Mouse (Mus musculus) gastrocnemius, postnatal 36 days (tissue): ENCODE results near the gene Ajap1. TPM values are rescaled to one million over a fixed set of nuclear protein-coding genes. Genes with fewer than 3 reads are reported as not detected.

Experiments
- DNase-seq, 2 experiments: peaks; one replicate each; pipeline ENCODE4 v3.0.0; 2022
- intact Hi-C: fragments of 180-260 bp; cut with DNase I; formaldehyde crosslinking; loops from one replicate; pipeline ENCODE4 v1.15.1; 2025
- total RNA-seq, 2 experiments: library from RNA; stranded (reverse); gene quantifications; 2 replicates each; pipeline ENCODE4 v1.2.3; 2021

The Ajap1 gene
- total RNA-seq, 2 experiments from 2014 or later: 0.18 to 0.44 TPM

GRCm38 (mm10) chr4:153459503-153459902, 23.1 kb downstream of the Ajap1 start:
- intact Hi-C loops: no loop called here

GRCm38 (mm10) chr4:153458821-153459220, 23.8 kb downstream of the Ajap1 start:
- intact Hi-C loops: no loop called here
- no peak for DNase-seq

More at GRCm38 (mm10) chr4:153459503-153459902, 23.1 kb downstream of the Ajap1 start:
- DNase-seq: no peak

GRCm38 (mm10) chr4:153453496-153453895, 29.1 kb downstream of the Ajap1 start:
- no peak for DNase-seq
- intact Hi-C loops: no loop called here

GRCm38 (mm10) chr4:153451516-153451915, 31.1 kb downstream of the Ajap1 start:
- intact Hi-C loops: no loop called here
- no peak for DNase-seq

GRCm38 (mm10) chr4:153442522-153442921, 40.1 kb downstream of the Ajap1 start:
- DNase-seq: no peak
- intact Hi-C loops: no loop called here

- intact Hi-C loops: no loop called here
Measured at GRCm38 (mm10) chr4:153439868-153440267, 42.7 kb downstream of the Ajap1 start.

DNA sequence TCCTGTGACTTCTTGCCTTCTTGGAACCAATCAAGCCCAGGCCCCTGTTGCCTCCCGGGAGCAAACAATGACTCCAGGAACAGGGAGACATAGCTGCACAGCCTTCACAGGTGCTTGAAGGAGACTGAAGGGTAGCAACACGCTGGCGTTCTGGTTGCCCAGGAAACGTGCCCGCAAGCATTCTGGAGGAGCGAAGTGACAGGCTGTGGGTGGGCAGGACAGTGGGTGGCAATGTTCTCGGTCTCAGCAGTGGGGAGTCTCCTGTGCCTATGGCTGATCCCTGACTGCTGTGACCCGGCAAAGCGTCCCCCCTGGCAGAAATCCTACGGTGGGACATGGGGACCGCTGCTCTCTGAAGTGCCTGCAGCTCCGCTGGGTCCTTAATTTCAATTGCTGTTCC, 43.6 kb downstream of the Ajap1 start:
- DNase-seq: no peak
- intact Hi-C loops: no loop called here

More at GRCm38 (mm10) chr4:153439868-153440267, 42.7 kb downstream of the Ajap1 start:
- no peak for DNase-seq

DNA sequence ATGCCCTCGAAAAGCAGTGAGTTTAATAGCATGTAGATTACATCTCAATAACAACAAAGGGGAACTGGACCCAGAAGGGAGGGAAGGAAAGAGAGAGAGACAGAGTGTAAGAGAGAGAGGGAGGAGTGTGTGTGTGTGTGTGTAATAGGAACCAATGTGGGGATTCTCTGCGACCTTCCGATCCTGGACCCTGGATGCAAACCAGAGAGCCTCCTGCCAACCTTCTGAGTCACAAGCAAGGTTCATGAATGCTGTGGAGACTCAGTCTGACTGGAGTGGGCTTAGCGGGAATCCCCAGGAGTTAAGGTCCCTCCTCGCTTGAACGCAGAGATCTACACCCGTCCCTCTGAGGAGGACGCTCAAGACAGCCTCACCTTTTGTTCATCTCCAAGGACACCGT, 45.4 kb downstream of the Ajap1 start:
- intact Hi-C loops: no loop called here
- DNase-seq: no peak

DNA sequence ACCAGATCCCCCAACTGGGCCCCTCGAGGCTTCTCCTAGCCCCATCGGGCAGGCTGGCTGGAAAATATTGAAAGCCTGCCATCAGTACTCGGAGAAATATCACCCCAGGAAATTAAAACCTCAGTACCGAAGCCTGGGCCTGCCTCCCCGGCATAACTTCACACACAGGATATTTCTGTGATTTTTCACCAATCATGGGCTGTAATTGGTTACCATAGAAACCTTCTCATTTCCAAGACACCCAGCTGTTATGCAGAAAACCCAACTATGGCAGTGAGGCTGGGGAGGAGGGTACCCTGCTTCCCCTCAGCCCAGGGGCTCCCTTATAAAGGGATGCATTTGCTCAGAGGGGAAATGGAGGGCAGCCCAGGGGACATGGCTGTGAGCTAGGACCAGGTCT, 46.7 kb downstream of the Ajap1 start:
- intact Hi-C loops: no loop called here
- DNase-seq: no peak

GRCm38 (mm10) chr4:153429971-153430370, 52.6 kb downstream of the Ajap1 start:
- DNase-seq: no peak
- intact Hi-C loops: no loop called here

DNA sequence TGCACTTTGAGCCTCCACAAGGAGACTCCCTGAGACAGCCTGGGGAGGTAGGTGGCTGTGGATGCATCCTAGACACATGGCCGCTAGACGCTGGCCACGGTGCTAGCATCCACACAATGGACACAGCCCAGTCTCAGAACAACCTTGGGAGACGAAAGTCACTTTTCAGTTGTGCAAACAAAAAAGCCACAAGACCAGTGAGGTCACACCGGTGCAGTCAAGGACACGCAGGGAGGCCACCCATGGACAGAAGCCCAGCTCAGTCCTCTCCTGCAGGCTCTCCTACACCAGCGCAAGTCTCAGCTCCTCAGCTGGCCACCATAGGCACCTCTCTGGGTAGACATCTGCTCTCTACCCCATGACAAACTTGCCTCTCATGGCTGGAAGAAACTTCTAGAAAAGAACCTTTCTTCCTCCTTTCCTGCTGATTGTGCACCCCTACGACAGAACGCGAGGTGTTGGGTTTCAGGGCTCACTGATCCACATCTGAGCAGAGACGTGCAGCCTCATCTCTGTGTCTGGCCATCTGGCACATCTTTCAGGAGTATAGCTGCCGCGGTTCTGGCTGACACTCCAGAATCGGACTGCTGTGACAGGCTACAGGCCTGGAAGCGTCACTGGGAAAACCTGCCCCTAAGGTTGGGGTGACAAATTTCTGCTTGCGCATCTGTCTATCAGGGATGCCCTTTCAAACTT, 56.5 kb downstream of the Ajap1 start:
- no peak for DNase-seq
- intact Hi-C loops: no loop called here

- DNase-seq: no peak
Measured at GRCm38 (mm10) chr4:153424324-153424723, 58.3 kb downstream of the Ajap1 start.

GRCm38 (mm10) chr4:153417926-153418325, 64.7 kb downstream of the Ajap1 start:
- intact Hi-C loops: no loop called here
- no peak for DNase-seq

More at GRCm38 (mm10) chr4:153424324-153424723, 58.3 kb downstream of the Ajap1 start:
- intact Hi-C loops: no loop called here

GRCm38 (mm10) chr4:153417164-153417896, 65.3 kb downstream of the Ajap1 start:
- DNase-seq: no peak
- intact Hi-C loops: no loop called here

GRCm38 (mm10) chr4:153416111-153416510, 66.5 kb downstream of the Ajap1 start:
- intact Hi-C loops: no loop called here
- DNase-seq: no peak

- intact Hi-C loops: no loop called here
- DNase-seq: no peak
Measured at GRCm38 (mm10) chr4:153398421-153398820, 84.2 kb downstream of the Ajap1 start.

DNA sequence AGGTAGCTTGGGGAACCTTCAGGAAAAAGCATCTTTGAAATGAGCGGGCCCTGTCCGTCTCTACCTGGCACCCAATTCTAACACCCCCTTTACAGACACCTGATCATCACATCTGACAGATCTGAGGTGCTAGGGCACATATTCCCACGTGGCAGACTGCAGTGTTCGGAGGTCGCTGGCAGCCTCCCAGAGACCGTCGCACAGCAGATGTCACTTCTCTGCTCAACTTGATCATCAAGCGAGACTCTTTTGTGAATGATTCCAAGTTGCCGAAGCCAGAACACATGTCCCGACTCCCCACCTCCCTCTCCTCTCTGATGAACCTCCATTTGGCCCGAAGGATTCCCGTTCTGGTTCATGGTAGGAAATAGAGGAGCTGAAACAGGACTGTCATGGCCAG, 95.1 kb downstream of the Ajap1 start:
- no peak for DNase-seq
- intact Hi-C loops: no loop called here

- no peak for DNase-seq
- intact Hi-C loops: no loop called here
Measured at GRCm38 (mm10) chr4:153381433-153381832, 101.2 kb downstream of the Ajap1 start.

- intact Hi-C loops: no loop called here
- no peak for DNase-seq
Measured at GRCm38 (mm10) chr4:153380885-153381284, 101.7 kb downstream of the Ajap1 start.

- intact Hi-C loops: no loop called here
- no peak for DNase-seq
Measured at GRCm38 (mm10) chr4:153377981-153378380, 104.6 kb downstream of the Ajap1 start.

- DNase-seq: no peak
- intact Hi-C loops: no loop called here
Measured at GRCm38 (mm10) chr4:153374233-153374632, 108.4 kb downstream of the Ajap1 start.

DNA sequence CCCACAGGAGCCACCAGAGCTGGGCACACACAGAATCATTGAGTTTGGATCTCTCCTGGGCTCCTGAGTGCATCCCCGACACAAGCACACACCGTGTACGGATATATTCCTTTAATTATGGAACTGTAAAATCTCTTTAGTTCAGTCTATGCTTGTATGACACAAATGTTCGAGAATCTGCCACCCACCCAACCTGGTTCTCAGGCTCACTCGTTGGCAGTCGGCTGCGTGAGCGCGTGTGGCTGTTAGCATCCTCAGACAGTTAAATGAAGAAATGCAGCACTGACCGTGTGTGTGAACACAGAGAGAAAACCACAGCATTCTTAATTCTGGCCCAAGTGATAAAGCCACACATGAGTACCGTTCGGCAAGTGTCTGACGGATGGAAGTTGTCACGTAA, 109.5 kb downstream of the Ajap1 start:
- no peak for DNase-seq
- intact Hi-C loops: no loop called here
